Mouse (Mus musculus) hindbrain, embryonic 10.5 days (tissue): Measurements from ENCODE around the gene Gxylt1. TPM values are rescaled to one million over a fixed set of nuclear protein-coding genes. Genes with fewer than 3 reads are reported as not detected.
"Not testable (repeated sequence)": the region's sequence is repeated elsewhere in the genome, so short reads cannot be mapped to it uniquely, and the experiment has no call there.

Source experiments
- DNase-seq: peaks from one replicate; pipeline ENCODE4 v3.0.0-alpha.2; 2017; ENCODE audit warnings: low spot score
- H3K27ac ChIP-seq: fragments of 300-500 bp; sonication (generic); 2 replicates; pipeline ENCODE4 v1.5.1; 2016; ENCODE audit warnings: mild to moderate bottlenecking, moderate library complexity
- H3K27me3 ChIP-seq: fragments of 300-500 bp; sonication (generic); 2 replicates; pipeline ENCODE4 v1.6.1; 2016; ENCODE audit warnings: mild to moderate bottlenecking; ENCODE audit not compliant: poor library complexity, insufficient read depth, severe bottlenecking
- H3K36me3 ChIP-seq: fragments of 300-500 bp; sonication (generic); 2 replicates; pipeline ENCODE4 v1.6.1; 2016; ENCODE audit warnings: mild to moderate bottlenecking, moderate library complexity
- H3K4me1 ChIP-seq: fragments of 300-500 bp; sonication (generic); replicated peaks from 2 replicates; pipeline ENCODE4 v1.6.1; 2016; ENCODE audit warnings: mild to moderate bottlenecking
- H3K4me3 ChIP-seq: fragments of 300-500 bp; sonication (generic); 2 replicates; pipeline ENCODE4 v1.5.1; 2016; ENCODE audit warnings: mild to moderate bottlenecking, moderate library complexity
- H3K9me3 ChIP-seq: fragments of 300-500 bp; sonication (generic); 2 replicates; pipeline ENCODE4 v1.6.1; 2016; ENCODE audit warnings: mild to moderate bottlenecking, moderate library complexity
- WGBS: fragments of 180-500 bp; shearing (Covaris S2); methylation state at CpG from one replicate; pipeline ENCODE4 v1.1.7; 2016; 5-methylcytosine and 5-hydroxymethylcytosine counted together
- polyA plus RNA-seq: library from polyadenylated mRNA; unstranded; fragments of >200 nt; fragmentation: Nextera tagmentation; extraction: Ambion mirVana; gene quantifications from 2 replicates; pipeline ENCODE4 v1.2.1, GENCODE M21; 2016

Gxylt1 gene
- polyA plus RNA-seq, result 11.0 and 14.5 TPM in 2 replicates

- peak within 1 kb of the TSS; percentile 94 for H3K27ac ChIP-seq
- no peaks in the 10 kb centered on the region for H3K27me3 ChIP-seq
- H3K9me3 ChIP-seq, result no peaks in the 10 kb centered on the region
- peak within 1 kb of the TSS; percentile 84 for H3K4me3 ChIP-seq
- H3K4me1 ChIP-seq, result peaks cover 39% of the 10 kb centered on the region
- peaks cover 15% of the 10 kb centered on the region for H3K36me3 ChIP-seq
- DNase-seq, result peak; percentile 100
- under 1% methylated on average over 91 of the region's 93 CpGs for WGBS
These were observed at the start of gene Gxylt1 for GRCm38 (mm10) chr15:93274679-93275583. Gene Gxylt1 (minus strand): TSS chr15:93275179.

DNA sequence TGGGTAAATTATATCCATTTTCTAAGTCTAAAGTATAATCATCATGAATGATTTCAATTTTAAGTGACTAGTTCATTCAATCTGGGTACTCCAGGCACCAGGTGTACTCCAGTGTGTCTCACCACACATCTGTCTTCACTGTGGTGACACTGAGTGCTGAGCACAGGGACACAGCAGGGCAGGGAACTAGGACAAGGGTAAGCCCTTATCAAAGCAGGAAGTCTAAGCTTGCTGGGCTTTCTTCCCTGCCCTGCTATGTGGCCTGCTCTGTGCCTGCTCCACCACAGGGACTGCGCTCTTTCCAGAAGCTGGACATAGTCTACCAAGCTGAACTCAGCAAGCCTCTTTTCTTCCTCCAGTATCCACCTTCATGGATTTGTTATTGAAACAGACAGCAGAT is 43.8 kb upstream of the Gxylt1 start:
- no peak for DNase-seq
- Histone ChIP-seq H3K27ac (no peak overlapping the region), H3K4me1 (peaks cover 6% of the 10 kb centered on the region; the same call in 1 of the 2 replicates), H3K36me3 (peaks cover 9% of the 10 kb centered on the region), H3K9me3 (no peaks in the 10 kb centered on the region), H3K27me3 (no peaks in the 10 kb centered on the region), H3K4me3 (no peak overlapping the region)
- 88% methylated on average over 1 of the region's 1 CpGs for WGBS

DNA sequence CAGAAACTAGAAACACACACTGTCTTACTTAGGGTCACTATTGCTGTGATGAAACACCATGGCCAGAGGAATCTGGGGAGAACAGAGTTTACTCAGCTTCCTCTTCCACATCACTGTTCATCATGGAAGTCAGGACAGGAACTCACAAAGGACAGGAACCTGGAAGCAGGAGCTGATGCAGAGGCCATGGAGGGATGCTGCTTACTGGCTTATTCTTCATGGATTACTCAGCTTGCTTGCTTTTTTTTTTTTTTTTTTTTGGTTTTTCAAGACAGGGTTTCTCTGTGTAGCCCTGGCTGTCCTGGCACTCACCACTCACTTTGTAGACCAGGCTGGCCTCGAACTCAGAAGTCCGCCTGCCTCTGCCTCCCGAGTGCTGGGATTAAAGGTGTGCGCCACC is 35.3 kb upstream of the Gxylt1 start:
- not testable (repeated sequence) for H3K27me3 ChIP-seq, H3K4me1 ChIP-seq, H3K4me3 ChIP-seq, H3K27ac ChIP-seq, DNase-seq, H3K9me3 ChIP-seq
- H3K36me3 ChIP-seq, result peaks cover 15% of the 10 kb centered on the region; the same call in 1 of the 2 replicates
- 96% methylated on average over 4 of the region's 4 CpGs for WGBS

DNA sequence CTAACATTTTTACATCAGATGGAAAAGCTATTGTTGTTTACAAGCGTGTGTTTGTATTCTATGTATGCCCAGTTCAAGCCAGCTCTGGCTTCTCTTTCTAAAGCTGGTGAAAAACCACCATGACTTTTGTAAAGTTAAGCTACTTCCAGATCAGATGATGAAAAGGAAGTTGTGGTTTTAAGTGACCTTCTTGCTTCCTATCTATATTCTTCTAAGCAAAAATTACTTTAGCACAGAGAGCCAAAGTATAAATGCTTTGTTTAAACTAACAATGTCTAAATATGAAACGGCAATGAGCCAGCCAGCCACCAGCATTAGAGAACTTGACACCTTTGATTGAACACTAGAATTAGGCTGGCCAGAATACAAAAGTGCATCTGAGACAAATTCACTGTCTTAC is 23.2 kb upstream of the Gxylt1 start:
- Histone ChIP-seq H3K4me1 (peaks cover 11% of the 10 kb centered on the region; the same call in 1 of the 2 replicates), H3K27ac (no peak overlapping the region), H3K36me3 (no peaks in the 10 kb centered on the region; the same call in 1 of the 2 replicates), H3K27me3 (no peaks in the 10 kb centered on the region), H3K4me3 (no peak overlapping the region), H3K9me3 (no peaks in the 10 kb centered on the region)
- DNase-seq, result no peak
- 94% methylated on average over 2 of the region's 2 CpGs for WGBS

- Histone ChIP-seq H3K9me3 (no peaks in the 10 kb centered on the region), H3K4me3 (no peak overlapping the region), H3K27ac (no peak overlapping the region), H3K4me1 (no peaks in the 10 kb centered on the region), H3K36me3 (peaks cover 16% of the 10 kb centered on the region), H3K27me3 (no peaks in the 10 kb centered on the region)
- 87% methylated on average over 11 of the region's 11 CpGs for WGBS
- DNase-seq, result no peak
These were observed 19.5 kb upstream of the Gxylt1 start for GRCm38 (mm10) chr15:93294483-93294882.

DNA sequence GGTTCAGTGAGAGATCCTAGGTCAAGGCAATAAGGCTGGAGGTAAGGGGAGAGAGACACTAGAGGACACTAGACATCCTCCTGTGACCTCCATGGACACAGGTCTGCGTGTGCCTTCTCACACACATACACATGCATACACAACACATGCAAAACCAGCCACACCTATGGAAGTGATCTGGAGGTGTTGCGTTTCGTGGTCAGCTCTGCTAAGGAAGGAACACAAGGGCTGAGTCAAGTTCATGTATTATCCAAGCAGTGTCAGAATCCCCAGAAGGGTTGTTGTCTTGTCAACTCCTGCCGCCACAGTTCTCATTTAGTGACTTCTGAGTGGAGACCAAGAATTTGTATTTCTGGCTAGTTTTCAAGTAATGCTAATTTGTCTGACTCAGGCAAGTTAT is 13.3 kb upstream of the Gxylt1 start:
- 95% methylated on average over 4 of the region's 4 CpGs for WGBS
- no peak for DNase-seq
- no peaks in the 10 kb centered on the region for H3K4me1 ChIP-seq
- H3K36me3 ChIP-seq, result peaks cover 56% of the 10 kb centered on the region
- no peak overlapping the region for H3K4me3 ChIP-seq
- no peaks in the 10 kb centered on the region for H3K9me3 ChIP-seq
- H3K27ac ChIP-seq, result no peak overlapping the region
- H3K27me3 ChIP-seq, result no peaks in the 10 kb centered on the region

- 78% methylated on average over 2 of the region's 2 CpGs for WGBS
- Histone ChIP-seq H3K27ac (no peak overlapping the region), H3K36me3 (peaks cover 61% of the 10 kb centered on the region), H3K4me3 (no peak overlapping the region), H3K27me3 (no peaks in the 10 kb centered on the region), H3K9me3 (no peaks in the 10 kb centered on the region), H3K4me1 (no peaks in the 10 kb centered on the region)
- no peak for DNase-seq
These were observed 12.6 kb upstream of the Gxylt1 start for GRCm38 (mm10) chr15:93287628-93288027.

DNA sequence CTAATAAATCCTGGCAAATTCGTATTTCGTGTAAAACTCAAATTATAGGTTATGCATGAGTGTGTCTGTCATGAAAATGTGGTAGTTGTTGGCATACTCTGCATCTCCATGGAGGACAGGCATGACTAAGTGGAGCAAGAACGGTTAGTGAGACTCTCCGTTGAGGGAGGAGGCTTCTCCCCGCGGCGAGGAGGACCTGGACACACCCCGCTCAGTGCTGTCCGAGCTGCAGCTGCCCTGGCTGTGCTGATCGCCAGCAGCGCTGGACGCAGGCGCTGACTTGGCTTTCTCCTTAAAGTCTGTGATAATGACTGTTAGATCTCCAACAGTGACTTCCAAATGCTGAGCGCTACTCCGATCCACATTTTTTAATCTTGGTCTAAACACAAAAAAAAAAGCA is 10.3 kb upstream of the Gxylt1 start:
- no peaks in the 10 kb centered on the region for H3K27me3 ChIP-seq
- peaks cover 65% of the 10 kb centered on the region for H3K36me3 ChIP-seq
- H3K4me3 ChIP-seq, result no peak overlapping the region
- 84% methylated on average over 15 of the region's 15 CpGs for WGBS
- H3K4me1 ChIP-seq, result no peaks in the 10 kb centered on the region
- no peak overlapping the region for H3K27ac ChIP-seq
- no peaks in the 10 kb centered on the region for H3K9me3 ChIP-seq
- DNase-seq, result no peak

- DNase-seq, result no peak
- Histone ChIP-seq H3K27me3 (no peaks in the 10 kb centered on the region), H3K36me3 (peaks cover 60% of the 10 kb centered on the region), H3K4me3 (no peak overlapping the region), H3K4me1 (no peaks in the 10 kb centered on the region), H3K9me3 (no peaks in the 10 kb centered on the region), H3K27ac (no peak overlapping the region)
- WGBS, result 98% methylated on average over 6 of the region's 6 CpGs
These were observed 9.3 kb upstream of the Gxylt1 start for GRCm38 (mm10) chr15:93284326-93284725.

DNA sequence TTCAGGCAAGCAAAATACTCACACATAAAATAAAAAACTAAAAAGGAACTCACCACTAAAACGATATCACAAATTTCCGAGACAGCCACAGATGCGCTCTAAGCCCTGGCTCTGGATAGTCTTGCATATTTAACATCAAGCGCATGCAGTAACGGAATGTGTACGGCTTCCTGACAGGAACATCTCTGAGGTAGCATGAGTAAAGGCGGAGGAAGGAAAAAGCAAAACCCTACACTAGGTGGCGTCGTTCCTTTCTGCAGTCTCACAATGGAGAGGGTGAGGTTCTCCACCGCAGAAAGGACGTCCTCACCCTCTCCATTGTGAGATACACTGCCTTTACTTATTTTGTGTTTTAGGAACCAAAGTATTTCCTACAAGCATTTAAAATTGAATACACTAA is 8.4 kb upstream of the Gxylt1 start:
- Histone ChIP-seq H3K36me3 (peaks cover 54% of the 10 kb centered on the region), H3K9me3 (no peaks in the 10 kb centered on the region), H3K4me1 (no peaks in the 10 kb centered on the region), H3K4me3 (no peak overlapping the region), H3K27ac (no peak overlapping the region), H3K27me3 (no peaks in the 10 kb centered on the region)
- 77% methylated on average over 11 of the region's 11 CpGs for WGBS
- no peak for DNase-seq

GRCm38 (mm10) chr15:93276276-93276675 is 1.3 kb upstream of the Gxylt1 start:
- H3K27ac ChIP-seq, result peak overlapping the region; percentile 40
- peak; percentile 29 for DNase-seq
- WGBS, result 6% methylated on average over 14 of the region's 14 CpGs
- H3K4me3 ChIP-seq, result peak overlapping the region; percentile 84
- H3K4me1 ChIP-seq, result peaks cover 39% of the 10 kb centered on the region
- H3K36me3 ChIP-seq, result peaks cover 22% of the 10 kb centered on the region
- no peaks in the 10 kb centered on the region for H3K27me3 ChIP-seq
- H3K9me3 ChIP-seq, result no peaks in the 10 kb centered on the region

GRCm38 (mm10) chr15:93275623-93276022 is 644 bp upstream of the Gxylt1 start:
- DNase-seq, result no peak
- peak overlapping the region; percentile 94 for H3K27ac ChIP-seq
- no peaks in the 10 kb centered on the region for H3K9me3 ChIP-seq
- H3K36me3 ChIP-seq, result peaks cover 15% of the 10 kb centered on the region; the same call in 1 of the 2 replicates
- H3K4me3 ChIP-seq, result peak overlapping the region; percentile 84
- WGBS, result under 1% methylated on average over 21 of the region's 21 CpGs
- H3K27me3 ChIP-seq, result no peaks in the 10 kb centered on the region
- H3K4me1 ChIP-seq, result peaks cover 39% of the 10 kb centered on the region
